Mouse (Mus musculus): ENCODE results near the gene Tomm40.

The Tomm40 gene

GRCm38 (mm10) chr7:19744590-19745385, 29.6 kb upstream of the Tomm40 start:
- no peak for DNase-seq (ENCODE audit: low spot score in 2 of 2)

GRCm38 (mm10) chr7:19743791-19744190, 28.6 kb upstream of the Tomm40 start:
- no peak for DNase-seq (ENCODE audit: low spot score in 2 of 2)

GRCm38 (mm10) chr7:19742468-19742867, 27.2 kb upstream of the Tomm40 start:
- no peak for DNase-seq (ENCODE audit: low spot score in 2 of 2)

GRCm38 (mm10) chr7:19741329-19742031, 26.2 kb upstream of the Tomm40 start:
- DNase-seq (ENCODE audit: low spot score in 2 of 2), result no peak

GRCm38 (mm10) chr7:19740269-19740668, 25.0 kb upstream of the Tomm40 start:
- no peak for DNase-seq (ENCODE audit: low spot score in 2 of 2)

- no peak for DNase-seq (ENCODE audit: low spot score in 2 of 2)
Measured at GRCm38 (mm10) chr7:19738771-19739170, 23.5 kb upstream of the Tomm40 start.

GRCm38 (mm10) chr7:19736389-19737057, 21.3 kb upstream of the Tomm40 start:
- DNase-seq (ENCODE audit: low spot score in 2 of 2), result no peak

GRCm38 (mm10) chr7:19734178-19734666, 19.0 kb upstream of the Tomm40 start:
- no peak for DNase-seq (ENCODE audit: low spot score in 2 of 2)

GRCm38 (mm10) chr7:19726541-19726940, 11.3 kb upstream of the Tomm40 start:
- DNase-seq (ENCODE audit: low spot score in 2 of 2), result no peak

GRCm38 (mm10) chr7:19724167-19724566, 8.9 kb upstream of the Tomm40 start:
- DNase-seq (ENCODE audit: low spot score in 2 of 2), result no peak

- DNase-seq (ENCODE audit: low spot score in 2 of 2), result no peak
Measured at GRCm38 (mm10) chr7:19722754-19723195, 7.5 kb upstream of the Tomm40 start.

GRCm38 (mm10) chr7:19719200-19719599, 4.0 kb upstream of the Tomm40 start:
- no peak for DNase-seq (ENCODE audit: low spot score in 2 of 2)

- DNase-seq (ENCODE audit: low spot score in 2 of 2), result no peak
Measured at GRCm38 (mm10) chr7:19718297-19718952, 3.2 kb upstream of the Tomm40 start.

- no peak for DNase-seq (ENCODE audit: low spot score in 2 of 2)
Measured at GRCm38 (mm10) chr7:19717346-19717745, 2.1 kb upstream of the Tomm40 start.

- DNase-seq (ENCODE audit: low spot score in 2 of 2), result no peak
Measured at GRCm38 (mm10) chr7:19716822-19717221, 1.6 kb upstream of the Tomm40 start.

- DNase-seq (ENCODE audit: low spot score in 2 of 2), result no peak
Measured at GRCm38 (mm10) chr7:19716055-19716682, 931 bp upstream of the Tomm40 start.

GRCm38 (mm10) chr7:19714836-19715235, 402 bp downstream of the Tomm40 start:
- no peak for DNase-seq (ENCODE audit: low spot score in 2 of 2)

- DNase-seq (ENCODE audit: low spot score in 2 of 2), result no peak
Measured at GRCm38 (mm10) chr7:19713598-19713997, 1.6 kb downstream of the Tomm40 start.

GRCm38 (mm10) chr7:19713196-19713595, 2.0 kb downstream of the Tomm40 start:
- no peak for DNase-seq (ENCODE audit: low spot score in 2 of 2)

- DNase-seq (ENCODE audit: low spot score in 2 of 2), result no peak
Measured at GRCm38 (mm10) chr7:19712414-19712813, 2.8 kb downstream of the Tomm40 start.

GRCm38 (mm10) chr7:19710650-19711049, 4.6 kb downstream of the Tomm40 start:
- no peak for DNase-seq (ENCODE audit: low spot score in 2 of 2)
